Mouse (Mus musculus) C2C12 (cell line): ENCODE data around the gene Prcp.

Experiments used
- CEBPB ChIP-seq: IDR thresholded peaks from one replicate; pipeline ENCODE4 v1.6.1; 2011; ENCODE audit warnings: low read depth, mild to moderate bottlenecking, control low read depth, moderate library complexity
- CTCF ChIP-seq: IDR thresholded peaks from one replicate; pipeline ENCODE4 v1.5.1; 2011; ENCODE audit not compliant: control insufficient read depth, insufficient read depth, insufficient read length
- FOSL1 ChIP-seq: IDR thresholded peaks from one replicate; pipeline ENCODE4 v1.8.0; 2011; ENCODE audit warnings: mild to moderate bottlenecking, low read length; ENCODE audit not compliant: poor library complexity, insufficient read depth, severe bottlenecking
- MAX ChIP-seq: IDR thresholded peaks from one replicate; pipeline ENCODE4 v1.6.1; 2011; ENCODE audit warnings: mild to moderate bottlenecking, control low read depth
- MYOD1 ChIP-seq: IDR thresholded peaks from one replicate; pipeline ENCODE4 v1.6.1; 2011; ENCODE audit warnings: low read depth; ENCODE audit not compliant: control insufficient read depth, insufficient read length
- MYOG ChIP-seq: IDR thresholded peaks from one replicate; pipeline ENCODE4 v1.6.1; 2011; ENCODE audit not compliant: control insufficient read depth, insufficient read length; ENCODE audit errors: extremely low read depth
- USF1 ChIP-seq: IDR thresholded peaks from one replicate; pipeline ENCODE4 v1.6.1; 2011; ENCODE audit warnings: low read depth, mild to moderate bottlenecking, control low read depth, moderate library complexity

GRCm38 (mm10) chr7:92842254-92842653 lies 32.0 kb upstream of the Prcp start:
- TF ChIP-seq FOSL1 (no peak), USF1 (no peak), CTCF (no peak), MYOG (no peak), MYOD1 (no peak), CEBPB (no peak), MAX (no peak)
